In the genomic region with DNA sequence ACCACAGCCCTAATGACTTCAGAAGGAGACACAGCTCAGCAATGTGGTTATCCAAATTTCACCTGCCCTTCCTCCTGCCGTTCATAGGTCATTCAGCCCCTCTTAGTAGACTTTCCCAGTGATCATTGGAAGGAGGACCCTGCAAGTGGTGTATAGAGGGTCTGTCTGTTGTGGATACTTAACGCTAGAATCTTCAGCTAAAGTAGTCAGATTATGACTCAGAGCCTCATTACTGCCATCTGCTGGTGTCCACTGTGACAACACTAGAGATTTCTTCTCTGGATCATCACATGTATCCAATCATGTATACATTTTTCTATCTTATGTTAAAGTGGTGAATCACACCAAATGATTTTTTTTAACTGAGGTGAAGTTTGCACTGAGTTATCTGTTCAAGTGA, we compare ENCODE assay signal across 8 mouse cellular contexts. TPM values are rescaled to one million over a fixed set of nuclear protein-coding genes. Genes with fewer than 3 reads are reported as not detected.
DNase-seq lines count a peak whose midpoint lies in the region; ATAC-seq and TF ChIP-seq lines count a peak whose summit lies in the region.

No protein-coding gene starts in this region.

- H3K9ac ChIP-seq in liver, embryonic 12.5 days: no peak overlapping the region
- no peak overlapping the region for H3K9ac ChIP-seq in heart, embryonic 13.5 days
- no peak overlapping the region for H3K9ac ChIP-seq in midbrain, embryonic 16.5 days (ENCODE audit: low read depth, low read length)

- 7% methylated on average over 2 of the region's 2 CpGs for WGBS in liver, embryonic 12.5 days (ENCODE audit: insufficient replicate concordance)
- 8% methylated on average over 2 of the region's 2 CpGs for WGBS in bone marrow, adult 2 months
- 8% methylated on average over 2 of the region's 2 CpGs for WGBS in heart, embryonic 13.5 days
- WGBS in midbrain, embryonic 16.5 days: 9% methylated on average over 2 of the region's 2 CpGs

- H3K27me3 ChIP-seq in liver, embryonic 12.5 days (replicated peaks): no peaks in the 10 kb centered on the region
- 0 out of 2 replicates have a peak, but pooled peaks cover 2% of the 10 kb centered on the region for H3K27me3 ChIP-seq in G1E (ENCODE audit: insufficient read depth, low read length)
- no peaks in the 10 kb centered on the region for H3K27me3 ChIP-seq in heart, embryonic 13.5 days (replicated peaks)
- H3K27me3 ChIP-seq in midbrain, embryonic 16.5 days (ENCODE audit: control insufficient read depth, insufficient read depth, low read depth, low read length): no peaks in the 10 kb centered on the region

- TF ChIP-seq CTCF in G1E (IDR thresholded peaks at IDR 0.05; ENCODE audit: low read depth, low read length): peak; percentile 65
- TF ChIP-seq CTCF in bone marrow, adult 2 months (IDR thresholded peaks at IDR 0.05; ENCODE audit: control insufficient read depth, insufficient read depth, low read length): peak; percentile 34; the same call in 1 of the 2 replicates

- peaks cover 48% of the 10 kb centered on the region for H3K4me1 ChIP-seq in liver, embryonic 12.5 days
- peaks cover 33% of the 10 kb centered on the region for H3K4me1 ChIP-seq in G1E (ENCODE audit: insufficient read depth, low read depth, low read length)
- peaks cover 3% of the 10 kb centered on the region; the same call in 1 of the 2 replicates for H3K4me1 ChIP-seq in bone marrow, adult 2 months (ENCODE audit: control insufficient read depth, insufficient read depth, low read length)
- H3K4me1 ChIP-seq in heart, embryonic 13.5 days: peaks cover 42% of the 10 kb centered on the region
- no peaks in the 10 kb centered on the region for H3K4me1 ChIP-seq in midbrain, embryonic 16.5 days (ENCODE audit: control insufficient read depth, insufficient read depth, low read length)

- no peak for ATAC-seq in liver, embryonic 12.5 days
- no peak for ATAC-seq in G1E (ENCODE audit: extremely low read depth, insufficient number of reproducible peaks, low FRiP score, poor library complexity, severe bottlenecking)
- ATAC-seq in heart, embryonic 13.5 days (ENCODE audit: extremely low read depth, insufficient number of reproducible peaks, low FRiP score, low TSS enrichment): no peak
- ATAC-seq in midbrain, embryonic 16.5 days: peak; percentile 36; the same call in 1 of the 2 replicates

- no peak overlapping the region for H3K27ac ChIP-seq in liver, embryonic 12.5 days
- no peak overlapping the region for H3K27ac ChIP-seq in bone marrow, adult 2 months (ENCODE audit: control insufficient read depth, insufficient read depth, low read depth, low read length, poor library complexity)
- H3K27ac ChIP-seq in heart, embryonic 13.5 days (replicated peaks): peak overlapping the region; percentile 88; the same call in 1 of the 2 replicates
- no peak overlapping the region for H3K27ac ChIP-seq in midbrain, embryonic 16.5 days (ENCODE audit: low read length)

- TF ChIP-seq POLR2A in bone marrow, adult 2 months (IDR thresholded peaks at IDR 0.05; ENCODE audit: borderline replicate concordance, control insufficient read depth, low read depth, low read length): no peak

- peaks cover 6% of the 10 kb centered on the region; the same call in 1 of the 2 replicates for H3K9me3 ChIP-seq in liver, embryonic 12.5 days (replicated peaks)
- H3K9me3 ChIP-seq in G1E (replicated peaks): 0 out of 2 replicates have a peak, but pooled peaks cover 2% of the 10 kb centered on the region
- H3K9me3 ChIP-seq in heart, embryonic 13.5 days: no peaks in the 10 kb centered on the region
- no peaks in the 10 kb centered on the region for H3K9me3 ChIP-seq in midbrain, embryonic 16.5 days (replicated peaks; ENCODE audit: control insufficient read depth, low read length, poor library complexity, severe bottlenecking)

- intact Hi-C loops in left cerebral cortex, postnatal 10 days (cut with DNase I): no loop called here

- H3K4me3 ChIP-seq in liver, embryonic 12.5 days: no peak overlapping the region
- H3K4me3 ChIP-seq in G1E (ENCODE audit: low read depth, low read length): no peak overlapping the region
- H3K4me3 ChIP-seq in bone marrow, adult 2 months (replicated peaks; ENCODE audit: control insufficient read depth, low read depth, low read length): no peak overlapping the region
- H3K4me3 ChIP-seq in heart, embryonic 13.5 days: no peak overlapping the region
- no peak overlapping the region for H3K4me3 ChIP-seq in midbrain, embryonic 16.5 days (ENCODE audit: low read depth, low read length)

- H3K4me2 ChIP-seq in liver, embryonic 12.5 days: no peak overlapping the region
- no peak overlapping the region for H3K4me2 ChIP-seq in heart, embryonic 13.5 days
- H3K4me2 ChIP-seq in midbrain, embryonic 16.5 days (ENCODE audit: low read length): no peak overlapping the region

- DNase-seq in liver (peak; percentile 73), G1E (ENCODE audit: low spot score) (no peak)
- peak; percentile 55 to 67 for DNase-seq in left cerebral cortex, postnatal 10 days (ENCODE audit: extremely low spot score in 1 of 2, low spot score in 2 of 2)
- no peak for DNase-seq in ovary, postnatal 10 days (ENCODE audit: low spot score)

- no peaks in the 10 kb centered on the region for H3K36me3 ChIP-seq in liver, embryonic 12.5 days
- H3K36me3 ChIP-seq in G1E (replicated peaks): no peaks in the 10 kb centered on the region
- no peaks in the 10 kb centered on the region for H3K36me3 ChIP-seq in heart, embryonic 13.5 days
- no peaks in the 10 kb centered on the region for H3K36me3 ChIP-seq in midbrain, embryonic 16.5 days (ENCODE audit: control insufficient read depth, insufficient read depth, low read length)

RNA-seq across cellular contexts. Expression of a gene that starts 9.4 kb away (rescaled TPM):
- 31.7 and 33.5 TPM in 2 replicates for polyA plus RNA-seq in liver, embryonic 12.5 days (2016; fragmentation: Nextera tagmentation; extraction: Ambion mirVana)
- 14.0 and 15.0 TPM in 2 replicates for total RNA-seq in G1E (2014; fragmentation: Nextera tagmentation)
- total RNA-seq in G1E (2017): 4.8 and 5.0 TPM in 2 replicates
- 12.6 and 15.4 TPM in 2 replicates for polyA plus RNA-seq in G1E (2012)
- 13.3 and 18.3 TPM in 2 replicates for polyA plus RNA-seq in bone marrow, adult 2 months (2011; ENCODE audit: insufficient read depth, insufficient read length, low replicate concordance, missing spikeins)
- 44.7 and 48.0 TPM in 2 replicates for polyA plus RNA-seq in heart, embryonic 13.5 days (2015; fragmentation: Nextera tagmentation; extraction: Ambion mirVana)
- 10 to 100 TPM; 17.2 to 17.5 TPM for total RNA-seq in left cerebral cortex, postnatal 10 days (2021)
- polyA plus RNA-seq in midbrain, embryonic 16.5 days (2015; fragmentation: Nextera tagmentation; extraction: Ambion mirVana): 14.3 and 15.6 TPM in 2 replicates

RNA-seq across cellular contexts. Expression of a gene that starts 28.0 kb away (rescaled TPM):
- polyA plus RNA-seq in liver, embryonic 12.5 days (2016; fragmentation: Nextera tagmentation; extraction: Ambion mirVana): 165 and 171 TPM in 2 replicates
- total RNA-seq in G1E (2014; fragmentation: Nextera tagmentation) (116 and 134 TPM in 2 replicates), G1E (2017) (83.6 and 85.6 TPM in 2 replicates)
- polyA plus RNA-seq in G1E (2012): 74.6 and 74.8 TPM in 2 replicates
- polyA plus RNA-seq in bone marrow, adult 2 months (2011; ENCODE audit: insufficient read depth, insufficient read length, low replicate concordance, missing spikeins): 46.3 and 64.2 TPM in 2 replicates
- 375 and 413 TPM in 2 replicates for polyA plus RNA-seq in heart, embryonic 13.5 days (2015; fragmentation: Nextera tagmentation; extraction: Ambion mirVana)
- total RNA-seq in left cerebral cortex, postnatal 10 days (2021): 100 to 1,000 TPM; 412 to 433 TPM
- polyA plus RNA-seq in midbrain, embryonic 16.5 days (2015; fragmentation: Nextera tagmentation; extraction: Ambion mirVana): 538 and 554 TPM in 2 replicates

Comparison
In these comparisons a context has a peak if more than half of its experiments do, and no peak if none do; other contexts are left out.
1. DNase-seq: peak in liver (single experiment) and left cerebral cortex, postnatal 10 days (2 of 2); none in G1E (single experiment) and ovary, postnatal 10 days (single experiment).